Mouse (Mus musculus): ENCODE measurements around the gene Rnf166. TPM values are rescaled to one million over a fixed set of nuclear protein-coding genes. Genes with fewer than 3 reads are reported as not detected.

Gene Rnf166
- polyA plus RNA-seq (2012; rRNA removed) = 273 and 296 TPM in 2 replicates

GRCm38 (mm10) chr8:122475580-122476320 lies at the start of gene Rnf166, which contains the start of gene Ctu2:
TSS of gene Rnf166 (minus strand) at chr8:122476064.
TSS of gene Ctu2 (plus strand) at chr8:122476143.
- WGBS = under 1% methylated on average over 103 of the region's 103 CpGs
- H3K36me3 ChIP-seq (ENCODE audit: control insufficient read depth, insufficient read depth, low read length) = peaks cover 12% of the 10 kb centered on the region; the same call in 1 of the 2 replicates
- H3K27me3 ChIP-seq (ENCODE audit: control insufficient read depth, insufficient read depth, low read length) = no peaks in the 10 kb centered on the region
- TF ChIP-seq CTCF (IDR thresholded peaks at IDR 0.05; ENCODE audit: borderline replicate concordance, control insufficient read depth, extremely low read depth, insufficient read depth, low read length, poor library complexity) = 0 out of 2 replicates have a peak, but pooled peaks have one; percentile 65
- peak; percentile 91 for TF ChIP-seq POLR2A (IDR thresholded peaks at IDR 0.05; ENCODE audit: control insufficient read depth, extremely low read depth, insufficient read depth, low read length, poor library complexity)
- peak; percentile 90 for DNase-seq
- H3K4me1 ChIP-seq (replicated peaks; ENCODE audit: control insufficient read depth, insufficient read depth, low read length) = peaks cover 25% of the 10 kb centered on the region
- peak within 1 kb of the TSS; percentile 94 for H3K27ac ChIP-seq (ENCODE audit: control insufficient read depth, insufficient read depth, low read length)
- H3K4me3 ChIP-seq (ENCODE audit: control insufficient read depth, insufficient read depth, low read length) = peak within 1 kb of the TSS; percentile 97

GRCm38 (mm10) chr8:122525004-122525403 lies 49.1 kb upstream of the Rnf166 start:
- Histone ChIP-seq H3K27me3 (ENCODE audit: control insufficient read depth, insufficient read depth, low read length) (no peaks in the 10 kb centered on the region), H3K27ac (ENCODE audit: control insufficient read depth, insufficient read depth, low read length) (no peak overlapping the region), H3K4me3 (ENCODE audit: control insufficient read depth, insufficient read depth, low read length) (no peak overlapping the region), H3K4me1 (replicated peaks; ENCODE audit: control insufficient read depth, insufficient read depth, low read length) (peaks cover 15% of the 10 kb centered on the region), H3K36me3 (ENCODE audit: control insufficient read depth, insufficient read depth, low read length) (no peaks in the 10 kb centered on the region)
- no peak for TF ChIP-seq POLR2A (IDR thresholded peaks at IDR 0.05; ENCODE audit: control insufficient read depth, extremely low read depth, insufficient read depth, low read length, poor library complexity)
- TF ChIP-seq CTCF (IDR thresholded peaks at IDR 0.05; ENCODE audit: borderline replicate concordance, control insufficient read depth, extremely low read depth, insufficient read depth, low read length, poor library complexity) = no peak
- 90% methylated on average over 6 of the region's 6 CpGs for WGBS
- no peak for DNase-seq

GRCm38 (mm10) chr8:122524506-122524905 lies 48.6 kb upstream of the Rnf166 start:
- Histone ChIP-seq H3K27ac (ENCODE audit: control insufficient read depth, insufficient read depth, low read length) (no peak overlapping the region), H3K36me3 (ENCODE audit: control insufficient read depth, insufficient read depth, low read length) (no peaks in the 10 kb centered on the region), H3K4me1 (replicated peaks; ENCODE audit: control insufficient read depth, insufficient read depth, low read length) (peaks cover 15% of the 10 kb centered on the region), H3K27me3 (ENCODE audit: control insufficient read depth, insufficient read depth, low read length) (no peaks in the 10 kb centered on the region), H3K4me3 (ENCODE audit: control insufficient read depth, insufficient read depth, low read length) (no peak overlapping the region)
- no peak for DNase-seq
- 97% methylated on average over 6 of the region's 6 CpGs for WGBS
- TF ChIP-seq POLR2A (IDR thresholded peaks at IDR 0.05; ENCODE audit: control insufficient read depth, extremely low read depth, insufficient read depth, low read length, poor library complexity) (no peak), CTCF (IDR thresholded peaks at IDR 0.05; ENCODE audit: borderline replicate concordance, control insufficient read depth, extremely low read depth, insufficient read depth, low read length, poor library complexity) (no peak)

- Histone ChIP-seq H3K36me3 (ENCODE audit: control insufficient read depth, insufficient read depth, low read length) (no peaks in the 10 kb centered on the region), H3K4me3 (ENCODE audit: control insufficient read depth, insufficient read depth, low read length) (no peak overlapping the region), H3K27me3 (ENCODE audit: control insufficient read depth, insufficient read depth, low read length) (no peaks in the 10 kb centered on the region), H3K27ac (ENCODE audit: control insufficient read depth, insufficient read depth, low read length) (no peak overlapping the region), H3K4me1 (replicated peaks; ENCODE audit: control insufficient read depth, insufficient read depth, low read length) (peaks cover 15% of the 10 kb centered on the region)
- TF ChIP-seq CTCF (IDR thresholded peaks at IDR 0.05; ENCODE audit: borderline replicate concordance, control insufficient read depth, extremely low read depth, insufficient read depth, low read length, poor library complexity) (no peak), POLR2A (IDR thresholded peaks at IDR 0.05; ENCODE audit: control insufficient read depth, extremely low read depth, insufficient read depth, low read length, poor library complexity) (no peak)
- 88% methylated on average over 23 of the region's 23 CpGs for WGBS
- no peak for DNase-seq
Observed at GRCm38 (mm10) chr8:122523652-122524360, 47.9 kb upstream of the Rnf166 start.

- 92% methylated on average over 14 of the region's 14 CpGs for WGBS
- DNase-seq = no peak
- peaks cover 15% of the 10 kb centered on the region for H3K4me1 ChIP-seq (replicated peaks; ENCODE audit: control insufficient read depth, insufficient read depth, low read length)
- H3K4me3 ChIP-seq (ENCODE audit: control insufficient read depth, insufficient read depth, low read length) = no peak overlapping the region
- no peak overlapping the region for H3K27ac ChIP-seq (ENCODE audit: control insufficient read depth, insufficient read depth, low read length)
- TF ChIP-seq CTCF (IDR thresholded peaks at IDR 0.05; ENCODE audit: borderline replicate concordance, control insufficient read depth, extremely low read depth, insufficient read depth, low read length, poor library complexity) (no peak), POLR2A (IDR thresholded peaks at IDR 0.05; ENCODE audit: control insufficient read depth, extremely low read depth, insufficient read depth, low read length, poor library complexity) (no peak)
- no peaks in the 10 kb centered on the region for H3K27me3 ChIP-seq (ENCODE audit: control insufficient read depth, insufficient read depth, low read length)
- no peaks in the 10 kb centered on the region for H3K36me3 ChIP-seq (ENCODE audit: control insufficient read depth, insufficient read depth, low read length)
Observed at GRCm38 (mm10) chr8:122522796-122523651, 47.2 kb upstream of the Rnf166 start.

- no peak for DNase-seq
- Histone ChIP-seq H3K4me1 (replicated peaks; ENCODE audit: control insufficient read depth, insufficient read depth, low read length) (no peaks in the 10 kb centered on the region; the same call in 1 of the 2 replicates), H3K36me3 (ENCODE audit: control insufficient read depth, insufficient read depth, low read length) (no peaks in the 10 kb centered on the region), H3K27me3 (ENCODE audit: control insufficient read depth, insufficient read depth, low read length) (no peaks in the 10 kb centered on the region), H3K4me3 (ENCODE audit: control insufficient read depth, insufficient read depth, low read length) (no peak overlapping the region), H3K27ac (ENCODE audit: control insufficient read depth, insufficient read depth, low read length) (no peak overlapping the region)
- 96% methylated on average over 11 of the region's 11 CpGs for WGBS
- TF ChIP-seq POLR2A (IDR thresholded peaks at IDR 0.05; ENCODE audit: control insufficient read depth, extremely low read depth, insufficient read depth, low read length, poor library complexity) = no peak
- no peak for TF ChIP-seq CTCF (IDR thresholded peaks at IDR 0.05; ENCODE audit: borderline replicate concordance, control insufficient read depth, extremely low read depth, insufficient read depth, low read length, poor library complexity)
Observed at GRCm38 (mm10) chr8:122520611-122521010, 44.7 kb upstream of the Rnf166 start.

Data from thymus, adult 2 months (tissue).